In the genomic region with DNA sequence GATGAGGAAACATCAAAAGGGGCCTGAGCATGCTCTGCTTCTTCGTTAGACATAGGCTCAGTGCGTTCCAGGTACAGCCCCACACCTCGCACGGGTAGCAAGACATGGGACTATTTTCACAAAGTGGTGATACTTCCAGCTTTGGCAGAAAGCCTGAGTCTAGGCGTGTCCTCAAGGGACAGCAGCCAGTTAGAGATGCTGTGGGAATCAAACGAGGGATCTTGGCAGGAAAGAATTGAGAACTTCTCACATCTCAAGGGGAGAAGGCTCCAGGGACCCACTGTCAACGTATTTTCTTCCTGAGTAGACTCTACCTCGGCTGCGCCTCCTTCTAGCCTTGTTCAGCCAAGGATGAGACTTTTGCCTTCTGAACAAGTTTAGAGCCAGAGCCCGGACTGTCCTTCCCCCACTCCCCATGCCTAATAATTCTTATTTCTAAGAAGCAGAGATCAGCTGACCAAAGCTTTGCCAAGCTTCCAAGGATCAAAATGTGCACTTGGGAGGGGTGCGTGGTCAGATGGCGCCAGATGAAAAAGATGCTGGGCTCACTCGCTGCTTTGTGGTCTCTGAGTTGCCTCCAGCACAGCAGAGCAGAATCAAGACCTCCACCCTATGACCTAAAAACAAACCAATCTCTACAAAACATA, we compare ENCODE assay signal across 9 mouse cellular contexts.
A peak's percentile ranks its signal among the peaks of the same experiment; 100 is the strongest.
DNase-seq lines count a peak whose midpoint lies in the region; ATAC-seq lines count a peak whose summit lies in the region.
"Had no signal": no experiment of that assay in that cellular context is flagged by ENCODE, and none has a peak within 500 bp of the region (broad histone marks: within the 10 kb centered on the region; RNA-seq: fewer than 3 reads in every experiment).

No protein-coding gene starts in this region.

- H3K4me3 ChIP-seq in hindbrain, embryonic 10.5 days, result no peak overlapping the region
- no peak overlapping the region for H3K4me3 ChIP-seq in hindbrain, embryonic 12.5 days
- H3K4me3 ChIP-seq in neural tube, embryonic 15.5 days (replicated peaks), result no peak overlapping the region
- H3K4me3 ChIP-seq in heart, embryonic 13.5 days, result no peak overlapping the region
- no peak overlapping the region for H3K4me3 ChIP-seq in stomach, embryonic 16.5 days (replicated peaks; ENCODE audit: low read length)
- H3K4me3 ChIP-seq: neural tube, embryonic 13.5 days had no signal

- DNase-seq in hindbrain, embryonic 10.5 days (ENCODE audit: low spot score), result no peak
- DNase-seq in neural tube, embryonic 10.5 days (ENCODE audit: extremely low spot score, low spot score), result no peak
- no peak for DNase-seq in cerebellum, postnatal 10 days
- DNase-seq in spleen, adult 12 weeks (ENCODE audit: low spot score), result no peak

- 75% methylated on average over 13 of the region's 13 CpGs for WGBS in hindbrain, embryonic 10.5 days
- 75% methylated on average over 13 of the region's 13 CpGs for WGBS in hindbrain, embryonic 12.5 days
- 69% methylated on average over 13 of the region's 13 CpGs for WGBS in neural tube, embryonic 15.5 days
- WGBS in heart, embryonic 13.5 days, result 69% methylated on average over 13 of the region's 13 CpGs
- 55% methylated on average over 13 of the region's 13 CpGs for WGBS in stomach, embryonic 16.5 days

- H3K4me1 ChIP-seq in hindbrain, embryonic 10.5 days (replicated peaks), result peaks cover 44% of the 10 kb centered on the region
- peaks cover 25% of the 10 kb centered on the region for H3K4me1 ChIP-seq in hindbrain, embryonic 12.5 days
- peaks cover 23% of the 10 kb centered on the region for H3K4me1 ChIP-seq in neural tube, embryonic 15.5 days
- peaks cover 87% of the 10 kb centered on the region for H3K4me1 ChIP-seq in heart, embryonic 13.5 days
- peaks cover 52% of the 10 kb centered on the region for H3K4me1 ChIP-seq in stomach, embryonic 16.5 days (ENCODE audit: control insufficient read depth, insufficient read depth, low read length)

- H3K36me3 ChIP-seq in hindbrain, embryonic 10.5 days, result no peaks in the 10 kb centered on the region
- H3K36me3 ChIP-seq in hindbrain, embryonic 12.5 days, result no peaks in the 10 kb centered on the region
- no peaks in the 10 kb centered on the region for H3K36me3 ChIP-seq in neural tube, embryonic 15.5 days
- H3K36me3 ChIP-seq in heart, embryonic 13.5 days, result peaks cover 5% of the 10 kb centered on the region
- no peaks in the 10 kb centered on the region for H3K36me3 ChIP-seq in stomach, embryonic 16.5 days (ENCODE audit: control insufficient read depth, insufficient read depth, low read length)
- H3K36me3 ChIP-seq: neural tube, embryonic 13.5 days had no signal

- ATAC-seq in hindbrain, embryonic 12.5 days (ENCODE audit: low FRiP score), result no peak
- no peak for ATAC-seq in neural tube, embryonic 15.5 days (ENCODE audit: low FRiP score)
- no peak for ATAC-seq in heart, embryonic 13.5 days (ENCODE audit: extremely low read depth, insufficient number of reproducible peaks, low FRiP score, low TSS enrichment)
- no peak for ATAC-seq in stomach, embryonic 16.5 days (ENCODE audit: insufficient read depth, low FRiP score)

- 0 out of 2 replicates have a peak overlapping the region, but pooled peaks have one; percentile 29 for H3K27ac ChIP-seq in hindbrain, embryonic 10.5 days
- no peak overlapping the region for H3K27ac ChIP-seq in hindbrain, embryonic 12.5 days
- H3K27ac ChIP-seq in neural tube, embryonic 15.5 days (replicated peaks), result 0 out of 2 replicates have a peak overlapping the region, but pooled peaks have one; percentile 5
- H3K27ac ChIP-seq in heart, embryonic 13.5 days (replicated peaks), result peak overlapping the region; percentile 28; the same call in 1 of the 2 replicates
- H3K27ac ChIP-seq in stomach, embryonic 16.5 days (ENCODE audit: low read length), result peak overlapping the region; percentile 34
- H3K27ac ChIP-seq: neural tube, embryonic 13.5 days had no signal

- H3K27me3 ChIP-seq in hindbrain, embryonic 10.5 days (ENCODE audit: insufficient read depth, poor library complexity, severe bottlenecking), result peaks cover 9% of the 10 kb centered on the region; the same call in 1 of the 2 replicates
- H3K27me3 ChIP-seq in hindbrain, embryonic 12.5 days, result no peaks in the 10 kb centered on the region; the same call in 1 of the 2 replicates
- no peaks in the 10 kb centered on the region for H3K27me3 ChIP-seq in neural tube, embryonic 15.5 days (replicated peaks)
- H3K27me3 ChIP-seq in heart, embryonic 13.5 days (replicated peaks), result no peaks in the 10 kb centered on the region
- H3K27me3 ChIP-seq in stomach, embryonic 16.5 days (ENCODE audit: control insufficient read depth, insufficient read depth, low read length), result no peaks in the 10 kb centered on the region

- H3K9ac ChIP-seq in hindbrain, embryonic 12.5 days, result no peak overlapping the region
- no peak overlapping the region for H3K9ac ChIP-seq in neural tube, embryonic 15.5 days (replicated peaks)
- no peak overlapping the region for H3K9ac ChIP-seq in heart, embryonic 13.5 days
- no peak overlapping the region for H3K9ac ChIP-seq in stomach, embryonic 16.5 days (ENCODE audit: low read length)
- H3K9ac ChIP-seq: neural tube, embryonic 13.5 days had no signal

- no peak overlapping the region for H3K4me2 ChIP-seq in hindbrain, embryonic 12.5 days (replicated peaks)
- H3K4me2 ChIP-seq in neural tube, embryonic 15.5 days, result no peak overlapping the region
- H3K4me2 ChIP-seq in heart, embryonic 13.5 days, result no peak overlapping the region
- no peak overlapping the region for H3K4me2 ChIP-seq in stomach, embryonic 16.5 days (ENCODE audit: low read depth, low read length)
- H3K4me2 ChIP-seq: neural tube, embryonic 13.5 days had no signal

- no peaks in the 10 kb centered on the region for H3K9me3 ChIP-seq in hindbrain, embryonic 10.5 days
- H3K9me3 ChIP-seq in hindbrain, embryonic 12.5 days (replicated peaks), result no peaks in the 10 kb centered on the region
- H3K9me3 ChIP-seq in neural tube, embryonic 15.5 days (replicated peaks), result no peaks in the 10 kb centered on the region
- H3K9me3 ChIP-seq in heart, embryonic 13.5 days, result no peaks in the 10 kb centered on the region
- H3K9me3 ChIP-seq in stomach, embryonic 16.5 days (replicated peaks; ENCODE audit: control insufficient read depth, low read length), result no peaks in the 10 kb centered on the region
- H3K9me3 ChIP-seq: neural tube, embryonic 13.5 days had no signal
